Mouse (Mus musculus) C2C12 (cell line): ENCODE results near the gene Ell.

ENCODE experiments used
- CTCF ChIP-seq: IDR thresholded peaks from one replicate; pipeline ENCODE4 v1.5.1; 2011; ENCODE audit not compliant: control insufficient read depth, insufficient read depth, insufficient read length
- MAX ChIP-seq: IDR thresholded peaks from one replicate; pipeline ENCODE4 v1.6.1; 2011; ENCODE audit warnings: mild to moderate bottlenecking, control low read depth
- MYOD1 ChIP-seq: IDR thresholded peaks from one replicate; pipeline ENCODE4 v1.6.1; 2011; ENCODE audit warnings: low read depth; ENCODE audit not compliant: control insufficient read depth, insufficient read length
- MYOG ChIP-seq: IDR thresholded peaks from one replicate; pipeline ENCODE4 v1.6.1; 2011; ENCODE audit not compliant: control insufficient read depth, insufficient read length; ENCODE audit errors: extremely low read depth
- USF1 ChIP-seq: IDR thresholded peaks from one replicate; pipeline ENCODE4 v1.6.1; 2011; ENCODE audit warnings: low read depth, mild to moderate bottlenecking, control low read depth, moderate library complexity

DNA sequence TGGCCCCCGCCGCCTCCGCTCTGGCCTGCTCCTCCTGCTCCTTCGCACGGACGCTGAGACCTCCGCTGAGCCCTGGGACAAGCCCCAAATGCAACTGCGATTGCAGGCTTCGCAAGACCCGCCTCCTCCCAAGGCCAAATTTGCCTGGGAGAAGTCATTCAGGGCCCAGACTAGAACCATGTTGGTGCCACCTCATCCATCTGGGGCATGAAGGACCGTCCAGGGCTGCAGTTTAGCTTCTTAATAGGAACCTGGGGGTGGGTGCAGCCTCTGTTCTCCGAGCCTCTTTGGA is 43.5 kb upstream of the Ell start:
- TF ChIP-seq CTCF = no peak
- no peak for TF ChIP-seq USF1
- TF ChIP-seq MAX = no peak
- TF ChIP-seq MYOG = no peak
- no peak for TF ChIP-seq MYOD1
